Mouse (Mus musculus): Measurements from ENCODE around the gene Apmap. TPM values are rescaled to one million over a fixed set of nuclear protein-coding genes. Genes with fewer than 3 reads are reported as not detected.

Gene Apmap
- polyA plus RNA-seq (2015; fragmentation: Nextera tagmentation; extraction: Ambion mirVana): 28.1 TPM in 2 replicates

DNA sequence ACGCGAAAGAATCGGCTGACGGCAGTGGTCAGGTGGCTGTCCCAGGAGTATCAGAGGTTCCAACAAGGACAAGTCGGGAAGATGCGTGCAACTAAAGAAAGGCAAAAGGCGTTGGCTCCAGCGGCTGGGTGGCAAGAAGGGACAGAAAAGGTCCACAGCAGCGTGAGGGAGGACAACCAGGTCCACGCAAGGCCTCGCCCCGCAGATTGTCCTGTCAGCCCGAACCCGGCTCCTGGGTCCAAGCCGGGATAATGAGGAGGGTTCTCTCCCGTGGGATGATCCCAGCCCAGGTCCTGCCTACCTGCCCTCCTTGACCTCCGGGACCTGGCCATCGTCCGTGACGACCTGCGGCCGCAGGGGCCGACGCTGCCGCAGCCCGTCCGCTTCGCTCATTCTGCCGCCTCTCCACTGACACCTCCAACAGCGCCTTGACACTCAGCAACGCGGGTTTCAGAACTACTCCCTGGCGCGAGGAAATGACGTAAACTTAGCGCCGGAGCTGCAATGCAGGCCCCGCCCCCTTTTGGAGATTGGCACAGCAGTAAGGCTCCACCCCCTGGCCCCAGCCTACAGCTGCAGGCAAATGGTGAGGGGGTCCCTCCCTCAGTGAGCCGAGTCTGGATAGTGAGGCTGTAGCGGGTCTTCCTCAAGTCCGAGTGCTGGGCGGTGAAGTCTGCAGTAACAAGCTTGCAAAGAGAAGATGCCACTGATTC is at the start of gene Apmap:
Apmap (minus strand) TSS at position 481 of the 713 bp plus-strand sequence.

DNA sequence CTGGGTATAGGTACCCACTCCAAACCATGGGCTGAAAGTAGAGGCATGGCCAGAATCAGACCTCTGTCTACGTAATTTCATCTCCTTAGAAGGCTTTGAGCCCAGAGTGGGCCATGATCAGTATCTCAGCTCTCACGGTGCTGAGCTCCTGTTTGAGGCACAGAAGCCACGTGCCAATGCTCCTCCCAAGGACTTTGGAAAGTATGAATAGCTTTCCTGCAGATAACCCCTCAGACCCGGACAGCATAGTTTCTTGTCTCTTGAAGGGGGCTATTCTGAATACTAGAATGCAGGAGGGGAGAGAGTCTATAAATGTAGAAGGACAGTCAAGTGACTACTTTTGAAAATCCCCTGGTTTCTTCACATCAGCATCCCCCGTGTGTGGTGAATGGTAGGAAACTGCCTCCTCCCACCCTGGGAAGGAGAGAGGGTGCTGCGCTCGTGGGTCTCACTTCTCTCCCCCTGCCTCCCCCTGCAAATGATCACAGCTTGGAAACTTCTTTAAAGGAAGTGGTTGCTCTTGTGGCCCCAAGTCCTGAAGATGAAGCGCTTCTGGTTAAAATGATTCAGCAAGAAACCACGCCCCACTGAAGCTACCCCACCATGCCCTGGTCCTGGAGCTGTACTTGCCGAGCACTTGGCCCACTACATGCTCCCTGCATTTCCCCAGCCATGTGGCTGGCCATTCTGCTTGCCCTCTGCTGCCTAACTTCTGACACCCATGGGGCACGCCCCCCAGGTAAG is 38.3 kb downstream of the Apmap start, which contains the start of gene Cst7:
Cst7 (plus strand) TSS at position 569 of the 744 bp plus-strand sequence.

Other genes starting within 250 kb of the Apmap start
- gene 3300002I08Rik, start 245.8 kb downstream of the Apmap start, polyA plus RNA-seq (2015; fragmentation: Nextera tagmentation; extraction: Ambion mirVana): 3.4 and 3.6 TPM in 2 replicates
- gene Zfp442, start 157.1 kb downstream of the Apmap start, polyA plus RNA-seq (2015; fragmentation: Nextera tagmentation; extraction: Ambion mirVana): 2.7 and 2.9 TPM in 2 replicates
- 0.06 and 0.08 TPM in 2 replicates for gene Zfp345, start 123.5 kb downstream of the Apmap start, polyA plus RNA-seq (2015; fragmentation: Nextera tagmentation; extraction: Ambion mirVana)
- 0.25 and 0.27 TPM in 2 replicates for gene Cst7, start 38.2 kb downstream of the Apmap start, polyA plus RNA-seq (2015; fragmentation: Nextera tagmentation; extraction: Ambion mirVana)
- gene Acss1, start 59.9 kb upstream of the Apmap start, polyA plus RNA-seq (2015; fragmentation: Nextera tagmentation; extraction: Ambion mirVana): 6.2 and 6.3 TPM in 2 replicates
- gene Vsx1, start 80.8 kb upstream of the Apmap start, polyA plus RNA-seq (2015; fragmentation: Nextera tagmentation; extraction: Ambion mirVana): not detected in 2 replicates
- 28.9 and 31.8 TPM in 2 replicates for gene Entpd6, start 140.5 kb upstream of the Apmap start, polyA plus RNA-seq (2015; fragmentation: Nextera tagmentation; extraction: Ambion mirVana)
- gene Pygb, start 178.2 kb upstream of the Apmap start, polyA plus RNA-seq (2015; fragmentation: Nextera tagmentation; extraction: Ambion mirVana): 422 and 474 TPM in 2 replicates

Data from urinary bladder, postnatal 0 days (tissue).